Mouse (Mus musculus): Measurements from ENCODE around the gene Rnf113a2. TPM values are rescaled to one million over a fixed set of nuclear protein-coding genes. Genes with fewer than 3 reads are reported as not detected.

Rnf113a2 gene
- total and polyA plus RNA-seq, 3 experiments, result 0.10 to 0.15 TPM; not detected in 1

DNA sequence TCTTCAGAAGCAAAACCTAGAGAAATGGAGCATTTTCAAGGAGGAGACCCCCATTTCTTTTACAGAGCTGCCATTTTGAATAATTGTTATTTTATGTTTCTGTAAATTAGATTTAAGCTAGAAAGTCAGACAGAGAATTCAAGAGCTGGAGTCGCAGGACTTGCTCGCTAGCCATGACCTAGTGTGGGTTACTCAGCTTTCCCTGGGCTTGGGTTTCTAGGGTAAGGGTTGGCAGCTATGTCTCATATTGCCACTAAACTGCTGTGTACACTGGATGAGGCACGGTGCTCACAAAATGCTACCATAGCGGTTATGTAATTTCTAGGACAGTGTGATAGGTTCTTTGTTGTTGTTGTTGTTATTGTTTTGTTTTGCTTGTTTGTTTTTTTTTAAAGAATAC lies 24.3 kb upstream of the Rnf113a2 start (continued):
- TF ChIP-seq MAX (IDR thresholded peaks at IDR 0.05; ENCODE audit: low read length) (no peak), EP300 (IDR thresholded peaks at IDR 0.05; ENCODE audit: low read depth in 1 of 2, low read length in 2 of 2) (no peak)

DNA sequence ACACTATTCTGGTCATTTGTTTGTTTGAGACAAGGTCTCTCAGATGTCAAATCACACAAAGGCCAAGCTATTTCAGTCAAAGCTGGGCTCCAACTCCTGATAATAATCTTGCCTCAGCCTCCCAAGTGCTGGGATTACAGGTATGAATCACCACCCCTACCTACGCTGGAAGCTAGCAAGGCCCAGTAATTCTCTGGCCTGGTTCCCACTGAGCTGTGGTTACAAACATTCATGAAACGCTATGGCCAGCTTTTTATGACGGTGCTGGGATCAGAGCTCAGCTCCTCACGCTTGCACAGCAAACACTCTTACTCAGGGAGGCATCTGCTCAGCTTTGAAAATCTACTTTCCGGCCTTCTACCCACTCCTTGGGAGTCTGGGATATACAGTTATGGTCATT lies 23.1 kb upstream of the Rnf113a2 start:
- no peak for DNase-seq (ENCODE audit: low read depth, low spot score)
- H3K79me2 ChIP-seq (ENCODE audit: control insufficient read depth, insufficient read depth, low read length, poor library complexity), result no peaks in the 10 kb centered on the region

DNA sequence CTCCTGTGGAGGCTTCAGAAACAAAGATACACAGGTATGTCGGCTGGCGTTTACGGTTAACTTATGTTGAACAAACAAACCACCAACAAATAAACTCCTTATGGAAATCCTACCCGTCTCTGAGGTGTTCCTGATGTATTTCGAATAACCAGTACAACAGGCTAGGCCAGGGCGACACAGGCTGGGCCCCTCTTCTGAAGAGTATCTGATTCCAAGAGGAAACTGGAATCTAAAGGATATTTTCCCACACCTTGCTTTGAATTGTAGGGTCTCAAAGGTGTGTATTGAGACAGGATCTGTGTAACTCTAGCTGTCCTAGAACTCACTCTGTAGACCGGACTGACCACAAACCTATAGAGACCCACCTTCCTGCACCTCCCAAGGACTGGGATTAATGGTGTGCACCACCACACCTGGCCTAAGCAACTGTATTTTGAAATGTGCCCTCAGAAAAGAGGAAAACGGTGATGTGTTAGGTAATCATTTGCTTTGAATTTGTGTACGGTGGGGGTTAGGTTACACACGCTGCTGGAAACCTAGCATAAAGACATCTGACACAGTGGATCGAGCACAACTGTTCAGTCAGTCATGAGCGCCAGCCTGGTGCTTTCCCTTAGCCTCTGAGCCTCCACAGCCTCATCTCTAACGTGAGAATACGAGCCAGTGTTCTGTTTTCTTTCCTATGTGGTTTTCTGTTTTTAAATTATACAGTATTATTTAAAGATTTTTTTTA lies 19.9 kb upstream of the Rnf113a2 start:
- no peak for DNase-seq (ENCODE audit: low read depth, low spot score)
- no peak for TF ChIP-seq UBTF (IDR thresholded peaks at IDR 0.05; ENCODE audit: borderline replicate concordance, insufficient read depth, low read depth, low read length)
- TF ChIP-seq ETS1 (IDR thresholded peaks at IDR 0.05; ENCODE audit: low read depth, low read length), result no peak
- no peak for TF ChIP-seq MAX (IDR thresholded peaks at IDR 0.05; ENCODE audit: low read length)
- TF ChIP-seq CTCF (IDR thresholded peaks at IDR 0.05 in 2 of 3, conservative IDR thresholded peaks at IDR 0.05 in 1 of 3; ENCODE audit: control insufficient read depth in 1 of 3, insufficient read depth in 1 of 3, low read depth in 2 of 3, low read length in 3 of 3, poor library complexity in 1 of 3, severe bottlenecking in 1 of 3), result no peak
- TF ChIP-seq HCFC1 (IDR thresholded peaks at IDR 0.05; ENCODE audit: low read depth, low read length), result no peak

More for the DNA sequence above, 23.1 kb upstream of the Rnf113a2 start:
- no peak for TF ChIP-seq TAL1 (IDR thresholded peaks at IDR 0.05; ENCODE audit: low read length)
- TF ChIP-seq CTCF (IDR thresholded peaks at IDR 0.05 in 2 of 3, conservative IDR thresholded peaks at IDR 0.05 in 1 of 3; ENCODE audit: control insufficient read depth in 1 of 3, insufficient read depth in 1 of 3, low read depth in 2 of 3, low read length in 3 of 3, poor library complexity in 1 of 3, severe bottlenecking in 1 of 3), result no peak
- no peak for TF ChIP-seq GATA1 (IDR thresholded peaks at IDR 0.05; ENCODE audit: low read depth, low read length)
- no peak for TF ChIP-seq MAX (IDR thresholded peaks at IDR 0.05; ENCODE audit: low read length)
- no peak for TF ChIP-seq POLR2AphosphoS2 (IDR thresholded peaks at IDR 0.05; ENCODE audit: low read length)
- no peak for TF ChIP-seq RCOR1 (IDR thresholded peaks at IDR 0.05; ENCODE audit: low read depth, low read length)
- no peak for TF ChIP-seq MYB (IDR thresholded peaks at IDR 0.05; ENCODE audit: low read depth, low read length)
- Histone ChIP-seq H3K27ac (ENCODE audit: control insufficient read depth, low read depth, low read length) (no peak overlapping the region), H3K36me3 (ENCODE audit: control insufficient read depth in 1 of 2, insufficient read depth in 2 of 2, low read length in 2 of 2) (peaks cover 0 to 8% of the 10 kb centered on the region in 2 experiments; a peak in 2 of 4 replicates), H3K4me3 (ENCODE audit: control insufficient read depth in 1 of 2, insufficient read depth in 1 of 2, low read depth in 2 of 2, low read length in 2 of 2) (no peak overlapping the region), H3K27me3 (ENCODE audit: control insufficient read depth in 1 of 2, insufficient read depth in 2 of 2, low read length in 2 of 2) (no peaks in the 10 kb centered on the region), H3K4me1 (ENCODE audit: control insufficient read depth in 1 of 2, insufficient read depth in 2 of 2, low read length in 2 of 2) (peaks cover 0 to 3% of the 10 kb centered on the region in 2 experiments; a peak in 1 of 4 replicates), H3K9me3 (replicated peaks; ENCODE audit: insufficient read depth, low read length) (no peaks in the 10 kb centered on the region), H3K9ac (ENCODE audit: control insufficient read depth, low read depth, low read length, poor library complexity, severe bottlenecking) (no peak overlapping the region)

More for the DNA sequence above, 19.9 kb upstream of the Rnf113a2 start:
- Histone ChIP-seq H3K79me2 (ENCODE audit: control insufficient read depth, insufficient read depth, low read length, poor library complexity) (no peaks in the 10 kb centered on the region), H3K27me3 (ENCODE audit: control insufficient read depth in 1 of 2, insufficient read depth in 2 of 2, low read length in 2 of 2) (no peaks in the 10 kb centered on the region), H3K4me3 (ENCODE audit: control insufficient read depth in 1 of 2, insufficient read depth in 1 of 2, low read depth in 2 of 2, low read length in 2 of 2) (no peak overlapping the region), H3K4me1 (ENCODE audit: control insufficient read depth in 1 of 2, insufficient read depth in 2 of 2, low read length in 2 of 2) (peaks cover 9 to 19% of the 10 kb centered on the region in 2 experiments), H3K9me3 (replicated peaks; ENCODE audit: insufficient read depth, low read length) (no peaks in the 10 kb centered on the region), H3K27ac (ENCODE audit: control insufficient read depth, low read depth, low read length) (no peak overlapping the region; the same call in 1 of the 2 replicates), H3K9ac (ENCODE audit: control insufficient read depth, low read depth, low read length, poor library complexity, severe bottlenecking) (no peak overlapping the region), H3K36me3 (ENCODE audit: control insufficient read depth in 1 of 2, insufficient read depth in 2 of 2, low read length in 2 of 2) (peaks cover 0 to 21% of the 10 kb centered on the region in 2 experiments; a peak in 3 of 4 replicates)

Data from MEL (cell line).